Comparison of ENCODE assay signal across 15 mouse cellular contexts in the genomic region with DNA sequence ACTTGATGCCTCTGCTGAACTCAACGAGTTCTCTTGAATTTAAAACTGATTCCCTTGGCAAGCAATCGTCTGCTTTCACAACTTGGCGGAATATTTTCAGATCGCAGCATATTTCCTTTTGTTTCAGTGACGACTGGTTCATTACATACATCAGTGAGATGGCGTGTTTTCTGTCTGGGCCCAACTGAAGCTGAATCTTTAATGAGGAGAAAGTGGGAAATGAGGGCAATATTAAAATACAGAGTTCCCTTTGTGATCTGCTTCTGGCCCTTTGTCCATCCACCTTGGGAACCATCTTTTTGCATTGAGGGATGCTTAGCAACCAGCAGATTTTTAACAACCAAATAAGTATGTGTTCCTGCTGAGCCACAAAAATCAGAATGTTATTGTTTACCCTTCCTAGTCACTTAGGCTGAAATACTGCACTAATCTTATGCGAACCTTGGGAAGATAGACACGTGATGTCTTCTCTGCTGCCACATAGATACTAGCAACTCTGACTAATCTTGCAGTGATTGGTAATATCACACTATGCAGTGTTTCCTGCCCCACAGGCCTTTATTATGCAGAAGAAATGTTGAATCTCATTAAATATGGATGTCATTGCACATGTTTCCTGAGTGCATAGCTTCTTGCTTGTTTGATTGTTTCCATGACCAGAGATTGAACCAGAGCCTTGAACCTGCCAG.
DNase-seq lines count a peak whose midpoint lies in the region; ATAC-seq and TF ChIP-seq lines count a peak whose summit lies in the region.
"Had no signal": no experiment of that assay in that cellular context is flagged by ENCODE, and none has a peak within 500 bp of the region (broad histone marks: within the 10 kb centered on the region; RNA-seq: fewer than 3 reads in every experiment).

No protein-coding gene starts in this region.

- ATAC-seq in forebrain, embryonic 13.5 days, result peak; percentile 81
- no peak for ATAC-seq in forebrain, embryonic 11.5 days (replicated peaks; ENCODE audit: low FRiP score)
- ATAC-seq in midbrain, embryonic 11.5 days (ENCODE audit: low FRiP score), result no peak
- peak; percentile 73 for ATAC-seq in hindbrain, postnatal 0 days
- ATAC-seq: intestine, postnatal 0 days had no signal

- no peaks in the 10 kb centered on the region for H3K4me1 ChIP-seq in forebrain, embryonic 13.5 days
- no peaks in the 10 kb centered on the region for H3K4me1 ChIP-seq in forebrain, embryonic 11.5 days (replicated peaks; ENCODE audit: control insufficient read depth, insufficient read depth, low read length)
- H3K4me1 ChIP-seq in midbrain, embryonic 11.5 days (ENCODE audit: control insufficient read depth, insufficient read depth, low read length), result no peaks in the 10 kb centered on the region
- H3K4me1 ChIP-seq in midbrain, embryonic 10.5 days, result no peaks in the 10 kb centered on the region
- H3K4me1 ChIP-seq in hindbrain, postnatal 0 days (ENCODE audit: insufficient read depth, low read length), result no peaks in the 10 kb centered on the region
- H3K4me1 ChIP-seq: lung, embryonic 15.5 days had no signal

- H3K27me3 ChIP-seq in forebrain, embryonic 13.5 days, result no peaks in the 10 kb centered on the region
- H3K27me3 ChIP-seq in forebrain, embryonic 11.5 days (ENCODE audit: control insufficient read depth, insufficient read depth, low read length), result no peaks in the 10 kb centered on the region
- H3K27me3 ChIP-seq in midbrain, embryonic 11.5 days (ENCODE audit: control insufficient read depth, insufficient read depth, low read length), result no peaks in the 10 kb centered on the region
- H3K27me3 ChIP-seq in midbrain, embryonic 10.5 days (ENCODE audit: low read depth, poor library complexity, severe bottlenecking), result no peaks in the 10 kb centered on the region
- H3K27me3 ChIP-seq in hindbrain, postnatal 0 days (ENCODE audit: insufficient read depth, low read length), result no peaks in the 10 kb centered on the region
- H3K27me3 ChIP-seq: lung, embryonic 15.5 days had no signal

- intact Hi-C loops in heart, postnatal 36 days (cut with DNase I), result no loop called here

- no peak for DNase-seq in forebrain, embryonic 11.5 days (ENCODE audit: low spot score)
- DNase-seq in midbrain, embryonic 11.5 days (ENCODE audit: low spot score, missing footprints), result peak; percentile 75
- no peak for DNase-seq in midbrain, embryonic 10.5 days (ENCODE audit: low spot score)
- peak; percentile 50 for DNase-seq in hindbrain, postnatal 0 days (ENCODE audit: low spot score)
- DNase-seq in retina, embryonic 14.5 days (ENCODE audit: low spot score), result peak; percentile 7
- no peak for DNase-seq in heart, postnatal 36 days
- no peak for DNase-seq in adrenal gland, postnatal 25 days
- DNase-seq: adrenal gland, adult 2 months; heart, adult 18-20 months; heart, postnatal 14 days; kidney, postnatal 10 days had no signal

- no peak overlapping the region for H3K4me2 ChIP-seq in forebrain, embryonic 13.5 days
- no peak overlapping the region for H3K4me2 ChIP-seq in forebrain, embryonic 11.5 days (ENCODE audit: low read depth, low read length, severe bottlenecking)
- H3K4me2 ChIP-seq in midbrain, embryonic 11.5 days, result no peak overlapping the region
- H3K4me2 ChIP-seq in hindbrain, postnatal 0 days (ENCODE audit: low read depth, low read length), result no peak overlapping the region
- H3K4me2 ChIP-seq: liver, embryonic 11.5 days; lung, embryonic 15.5 days had no signal

- no peak overlapping the region for H3K9ac ChIP-seq in forebrain, embryonic 13.5 days
- no peak overlapping the region for H3K9ac ChIP-seq in forebrain, embryonic 11.5 days (ENCODE audit: low read length)
- no peak overlapping the region for H3K9ac ChIP-seq in midbrain, embryonic 11.5 days (ENCODE audit: low read length)
- H3K9ac ChIP-seq in hindbrain, postnatal 0 days (replicated peaks; ENCODE audit: low read length), result no peak overlapping the region
- H3K9ac ChIP-seq: lung, embryonic 15.5 days had no signal

- TF ChIP-seq CTCF in hindbrain, postnatal 0 days (IDR thresholded peaks at IDR 0.05; ENCODE audit: low read depth), result no peak

- H3K4me3 ChIP-seq in forebrain, embryonic 13.5 days, result no peak overlapping the region
- no peak overlapping the region for H3K4me3 ChIP-seq in forebrain, embryonic 11.5 days (ENCODE audit: low read depth, low read length)
- H3K4me3 ChIP-seq in midbrain, embryonic 11.5 days (ENCODE audit: low read depth, low read length), result no peak overlapping the region
- no peak overlapping the region for H3K4me3 ChIP-seq in midbrain, embryonic 10.5 days
- no peak overlapping the region for H3K4me3 ChIP-seq in hindbrain, postnatal 0 days (ENCODE audit: low read length)
- H3K4me3 ChIP-seq: lung, embryonic 15.5 days had no signal

- H3K9me3 ChIP-seq in forebrain, embryonic 13.5 days (replicated peaks), result no peaks in the 10 kb centered on the region
- no peaks in the 10 kb centered on the region for H3K9me3 ChIP-seq in forebrain, embryonic 11.5 days (ENCODE audit: control insufficient read depth, low read length)
- H3K9me3 ChIP-seq in midbrain, embryonic 11.5 days (ENCODE audit: control insufficient read depth, low read length), result no peaks in the 10 kb centered on the region
- H3K9me3 ChIP-seq in midbrain, embryonic 10.5 days (replicated peaks), result no peaks in the 10 kb centered on the region
- H3K9me3 ChIP-seq in hindbrain, postnatal 0 days (ENCODE audit: low read length), result no peaks in the 10 kb centered on the region
- H3K9me3 ChIP-seq: lung, embryonic 15.5 days had no signal

- no peaks in the 10 kb centered on the region for H3K36me3 ChIP-seq in forebrain, embryonic 13.5 days (ENCODE audit: poor library complexity, severe bottlenecking)
- no peaks in the 10 kb centered on the region for H3K36me3 ChIP-seq in forebrain, embryonic 11.5 days (ENCODE audit: control insufficient read depth, insufficient read depth, low read length)
- no peaks in the 10 kb centered on the region for H3K36me3 ChIP-seq in midbrain, embryonic 11.5 days (ENCODE audit: control insufficient read depth, insufficient read depth, low read length)
- H3K36me3 ChIP-seq in midbrain, embryonic 10.5 days, result no peaks in the 10 kb centered on the region
- H3K36me3 ChIP-seq in hindbrain, postnatal 0 days (ENCODE audit: insufficient read depth, low read length), result no peaks in the 10 kb centered on the region
- H3K36me3 ChIP-seq: lung, embryonic 15.5 days had no signal

- WGBS in forebrain, embryonic 13.5 days, result 49% methylated on average over 8 of the region's 8 CpGs
- 78% methylated on average over 8 of the region's 8 CpGs for WGBS in forebrain, embryonic 11.5 days
- WGBS in midbrain, embryonic 11.5 days, result 86% methylated on average over 8 of the region's 8 CpGs
- WGBS in midbrain, embryonic 10.5 days, result 92% methylated on average over 8 of the region's 8 CpGs
- 32% methylated on average over 8 of the region's 8 CpGs for WGBS in hindbrain, postnatal 0 days

- no peak overlapping the region for H3K27ac ChIP-seq in forebrain, embryonic 13.5 days
- H3K27ac ChIP-seq in forebrain, embryonic 11.5 days (ENCODE audit: low read depth, low read length), result no peak overlapping the region
- H3K27ac ChIP-seq in midbrain, embryonic 11.5 days (ENCODE audit: low read depth, low read length), result no peak overlapping the region
- no peak overlapping the region for H3K27ac ChIP-seq in midbrain, embryonic 10.5 days (replicated peaks)
- H3K27ac ChIP-seq in hindbrain, postnatal 0 days, result peak overlapping the region; percentile 76; the same call in 1 of the 2 replicates
- H3K27ac ChIP-seq: lung, embryonic 15.5 days had no signal

Comparison
In these comparisons a context has a peak if more than half of its experiments do, and no peak if none do; other contexts are left out.
1. ATAC-seq: peak in forebrain, embryonic 13.5 days (single experiment) and hindbrain, postnatal 0 days (single experiment); none in forebrain, embryonic 11.5 days (single experiment) and midbrain, embryonic 11.5 days (single experiment).
2. DNase-seq: peak in midbrain, embryonic 11.5 days (single experiment), hindbrain, postnatal 0 days (single experiment) and retina, embryonic 14.5 days (single experiment); none in forebrain, embryonic 11.5 days (single experiment), midbrain, embryonic 10.5 days (single experiment), heart, postnatal 36 days (0 of 2) and adrenal gland, postnatal 25 days (single experiment).